Mouse (Mus musculus): ENCODE data around the gene Styxl1. TPM values are rescaled to one million over a fixed set of nuclear protein-coding genes. Genes with fewer than 3 reads are reported as not detected.

Styxl1 gene
- polyA plus RNA-seq, 1 experiment from 2014 or later = 0.65 TPM

GRCm38 (mm10) chr5:135733071-135733470 is 45.1 kb downstream of the Styxl1 start:
- Histone ChIP-seq H3K4me3 (no peak overlapping the region), H3K9ac (no peak overlapping the region), H3K9me3 (no peaks in the 10 kb centered on the region), H3K4me1 (replicated peaks) (peaks cover 6% of the 10 kb centered on the region; the same call in 1 of the 2 replicates), H3K36me3 (peaks cover 99% of the 10 kb centered on the region), H3K4me2 (no peak overlapping the region), H3K27me3 (no peaks in the 10 kb centered on the region), H3K27ac (no peak overlapping the region)
- no peak for ATAC-seq (ENCODE audit: low FRiP score)
- 89% methylated on average over 4 of the region's 4 CpGs for WGBS

GRCm38 (mm10) chr5:135731322-135731721 is 46.9 kb downstream of the Styxl1 start:
- H3K27me3 ChIP-seq = no peaks in the 10 kb centered on the region
- no peak overlapping the region for H3K9ac ChIP-seq
- H3K9me3 ChIP-seq = no peaks in the 10 kb centered on the region
- no peak overlapping the region for H3K27ac ChIP-seq
- H3K4me1 ChIP-seq (replicated peaks) = peaks cover 24% of the 10 kb centered on the region
- H3K4me3 ChIP-seq = no peak overlapping the region
- no peak for ATAC-seq (ENCODE audit: low FRiP score)
- H3K36me3 ChIP-seq = peaks cover 82% of the 10 kb centered on the region
- H3K4me2 ChIP-seq = no peak overlapping the region
- 94% methylated on average over 16 of the region's 16 CpGs for WGBS

- H3K9ac ChIP-seq = no peak overlapping the region
- no peak overlapping the region for H3K4me3 ChIP-seq
- H3K36me3 ChIP-seq = peaks cover 78% of the 10 kb centered on the region
- 95% methylated on average over 10 of the region's 10 CpGs for WGBS
- no peaks in the 10 kb centered on the region for H3K9me3 ChIP-seq
- H3K27ac ChIP-seq = no peak overlapping the region
- H3K4me1 ChIP-seq (replicated peaks) = peaks cover 28% of the 10 kb centered on the region
- no peak overlapping the region for H3K4me2 ChIP-seq
- no peaks in the 10 kb centered on the region for H3K27me3 ChIP-seq
- no peak for ATAC-seq (ENCODE audit: low FRiP score)
These were observed 47.3 kb downstream of the Styxl1 start for GRCm38 (mm10) chr5:135730916-135731315.

- H3K4me3 ChIP-seq = no peak overlapping the region
- no peaks in the 10 kb centered on the region for H3K9me3 ChIP-seq
- peaks cover 34% of the 10 kb centered on the region for H3K4me1 ChIP-seq (replicated peaks)
- H3K27me3 ChIP-seq = no peaks in the 10 kb centered on the region
- peaks cover 72% of the 10 kb centered on the region for H3K36me3 ChIP-seq
- 93% methylated on average over 10 of the region's 10 CpGs for WGBS
- H3K4me2 ChIP-seq = no peak overlapping the region
- H3K27ac ChIP-seq = no peak overlapping the region
- H3K9ac ChIP-seq = no peak overlapping the region
- no peak for ATAC-seq (ENCODE audit: low FRiP score)
These were observed 47.9 kb downstream of the Styxl1 start for GRCm38 (mm10) chr5:135730278-135730677.

GRCm38 (mm10) chr5:135729351-135729750 is 48.8 kb downstream of the Styxl1 start:
- ATAC-seq (ENCODE audit: low FRiP score) = no peak

GRCm38 (mm10) chr5:135728361-135728760 is 49.8 kb downstream of the Styxl1 start:
- peaks cover 52% of the 10 kb centered on the region for H3K36me3 ChIP-seq
- ATAC-seq (ENCODE audit: low FRiP score) = no peak
- peaks cover 52% of the 10 kb centered on the region for H3K4me1 ChIP-seq (replicated peaks)
- H3K9me3 ChIP-seq = no peaks in the 10 kb centered on the region
- no peak overlapping the region for H3K4me2 ChIP-seq
- 95% methylated on average over 13 of the region's 13 CpGs for WGBS
- no peaks in the 10 kb centered on the region for H3K27me3 ChIP-seq
- H3K27ac ChIP-seq = no peak overlapping the region
- H3K4me3 ChIP-seq = no peak overlapping the region
- H3K9ac ChIP-seq = no peak overlapping the region

More at GRCm38 (mm10) chr5:135729351-135729750, 48.8 kb downstream of the Styxl1 start:
- Histone ChIP-seq H3K36me3 (peaks cover 62% of the 10 kb centered on the region), H3K4me1 (replicated peaks) (peaks cover 44% of the 10 kb centered on the region), H3K9me3 (no peaks in the 10 kb centered on the region), H3K27me3 (no peaks in the 10 kb centered on the region), H3K4me2 (no peak overlapping the region), H3K9ac (no peak overlapping the region), H3K27ac (no peak overlapping the region), H3K4me3 (no peak overlapping the region)
- WGBS = 86% methylated on average over 13 of the region's 13 CpGs

GRCm38 (mm10) chr5:135727871-135728270 is 50.3 kb downstream of the Styxl1 start:
- H3K4me1 ChIP-seq (replicated peaks) = peaks cover 56% of the 10 kb centered on the region
- ATAC-seq (ENCODE audit: low FRiP score) = no peak
- H3K9ac ChIP-seq = no peak overlapping the region
- H3K4me2 ChIP-seq = no peak overlapping the region
- H3K27ac ChIP-seq = no peak overlapping the region
- H3K36me3 ChIP-seq = peaks cover 47% of the 10 kb centered on the region
- no peaks in the 10 kb centered on the region for H3K9me3 ChIP-seq
- no peak overlapping the region for H3K4me3 ChIP-seq
- 93% methylated on average over 9 of the region's 9 CpGs for WGBS
- H3K27me3 ChIP-seq = no peaks in the 10 kb centered on the region

GRCm38 (mm10) chr5:135726641-135727346 is 51.4 kb downstream of the Styxl1 start:
- ATAC-seq (ENCODE audit: low FRiP score) = no peak
- Histone ChIP-seq H3K9ac (peak overlapping the region; percentile 71), H3K27ac (peak overlapping the region; percentile 96), H3K9me3 (no peaks in the 10 kb centered on the region), H3K36me3 (peaks cover 37% of the 10 kb centered on the region), H3K27me3 (no peaks in the 10 kb centered on the region), H3K4me3 (peak overlapping the region; percentile 27; the same call in 1 of the 2 replicates), H3K4me1 (replicated peaks) (peaks cover 56% of the 10 kb centered on the region), H3K4me2 (peak overlapping the region; percentile 54)
- 78% methylated on average over 2 of the region's 2 CpGs for WGBS

GRCm38 (mm10) chr5:135725991-135726390 is 52.2 kb downstream of the Styxl1 start:
- peak overlapping the region; percentile 71 for H3K9ac ChIP-seq
- H3K36me3 ChIP-seq = peaks cover 29% of the 10 kb centered on the region
- H3K27me3 ChIP-seq = no peaks in the 10 kb centered on the region
- peaks cover 56% of the 10 kb centered on the region for H3K4me1 ChIP-seq (replicated peaks)
- WGBS = 21% methylated on average over 6 of the region's 6 CpGs
- ATAC-seq (ENCODE audit: low FRiP score) = peak; percentile 4; the same call in 1 of the 2 replicates
- peak overlapping the region; percentile 96 for H3K27ac ChIP-seq
- no peaks in the 10 kb centered on the region for H3K9me3 ChIP-seq
- H3K4me3 ChIP-seq = peak overlapping the region; percentile 27
- H3K4me2 ChIP-seq = peak overlapping the region; percentile 54

- H3K9me3 ChIP-seq = no peaks in the 10 kb centered on the region
- WGBS = 4% methylated on average over 8 of the region's 8 CpGs
- ATAC-seq (ENCODE audit: low FRiP score) = peak; percentile 92
- peaks cover 56% of the 10 kb centered on the region for H3K4me1 ChIP-seq (replicated peaks)
- peaks cover 23% of the 10 kb centered on the region for H3K36me3 ChIP-seq
- H3K27ac ChIP-seq = peak overlapping the region; percentile 96
- H3K9ac ChIP-seq = peak overlapping the region; percentile 71
- H3K4me3 ChIP-seq = peak overlapping the region; percentile 27
- H3K27me3 ChIP-seq = no peaks in the 10 kb centered on the region
- H3K4me2 ChIP-seq = peak overlapping the region; percentile 54
These were observed 52.8 kb downstream of the Styxl1 start for GRCm38 (mm10) chr5:135725391-135725841.

- H3K4me2 ChIP-seq = peak overlapping the region; percentile 54
- H3K4me1 ChIP-seq (replicated peaks) = peaks cover 60% of the 10 kb centered on the region
- H3K4me3 ChIP-seq = no peak overlapping the region
- H3K27ac ChIP-seq = peak overlapping the region; percentile 96
- peaks cover 21% of the 10 kb centered on the region for H3K36me3 ChIP-seq
- H3K9ac ChIP-seq = peak overlapping the region; percentile 71
- ATAC-seq (ENCODE audit: low FRiP score) = peak; percentile 72
- no peaks in the 10 kb centered on the region for H3K9me3 ChIP-seq
- 3% methylated on average over 9 of the region's 9 CpGs for whole genome bisulfite sequencing
- no peaks in the 10 kb centered on the region for H3K27me3 ChIP-seq
These were observed 53.5 kb downstream of the Styxl1 start for GRCm38 (mm10) chr5:135724536-135725322.

- no peak overlapping the region for H3K4me2 ChIP-seq
- no peak overlapping the region for H3K27ac ChIP-seq
- H3K9ac ChIP-seq = no peak overlapping the region
- no peaks in the 10 kb centered on the region for H3K9me3 ChIP-seq
- H3K4me1 ChIP-seq (replicated peaks) = peaks cover 56% of the 10 kb centered on the region
- 84% methylated on average over 3 of the region's 3 CpGs for WGBS
- peaks cover 19% of the 10 kb centered on the region for H3K36me3 ChIP-seq
- H3K27me3 ChIP-seq = no peaks in the 10 kb centered on the region
- ATAC-seq (ENCODE audit: low FRiP score) = no peak
- H3K4me3 ChIP-seq = no peak overlapping the region
These were observed 54.9 kb downstream of the Styxl1 start for GRCm38 (mm10) chr5:135723165-135723751.
